Mouse (Mus musculus) common myeloid progenitor, adult 5-6 weeks (primary cell): ENCODE data around the gene Kctd18. TPM values are rescaled to one million over a fixed set of nuclear protein-coding genes. Genes with fewer than 3 reads are reported as not detected.

ENCODE experiments used
- ATAC-seq: replicated peaks from 2 replicates; pipeline ENCODE4 v1.8.0; 2016; ENCODE audit warnings: low read depth, mild to moderate bottlenecking, moderate TSS enrichment, inconsistent platforms; ENCODE audit not compliant: poor library complexity, severe bottlenecking
- total RNA-seq: library from RNA; stranded (forward); fragments of 200-1000, 187-1606 nt; gene quantifications from 2 replicates; pipeline ENCODE4 v1.2.3, GENCODE M21; 2017

Kctd18 gene
- total RNA-seq, 1 experiment from 2014 or later = 16.5 TPM

DNA sequence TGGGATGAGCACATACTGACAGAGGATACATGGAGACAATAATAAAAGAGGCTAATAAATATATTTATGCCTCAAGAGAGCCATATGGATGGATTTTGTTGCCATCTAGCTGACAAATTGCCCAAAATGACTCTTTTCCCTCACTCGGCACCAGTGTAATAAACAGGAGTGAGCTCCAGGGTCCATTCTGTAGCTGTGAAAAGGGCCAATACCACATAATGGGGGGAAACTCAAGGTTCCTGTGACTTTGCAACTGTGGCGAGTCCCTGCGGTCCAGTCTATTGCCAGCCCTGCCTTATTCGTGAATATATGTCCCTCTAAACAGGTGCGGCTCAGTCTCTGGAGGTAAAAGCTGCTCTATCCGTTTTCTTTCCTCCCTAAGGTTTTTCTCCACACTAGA, 107.2 kb downstream of the Kctd18 start:
- no peak for ATAC-seq

DNA sequence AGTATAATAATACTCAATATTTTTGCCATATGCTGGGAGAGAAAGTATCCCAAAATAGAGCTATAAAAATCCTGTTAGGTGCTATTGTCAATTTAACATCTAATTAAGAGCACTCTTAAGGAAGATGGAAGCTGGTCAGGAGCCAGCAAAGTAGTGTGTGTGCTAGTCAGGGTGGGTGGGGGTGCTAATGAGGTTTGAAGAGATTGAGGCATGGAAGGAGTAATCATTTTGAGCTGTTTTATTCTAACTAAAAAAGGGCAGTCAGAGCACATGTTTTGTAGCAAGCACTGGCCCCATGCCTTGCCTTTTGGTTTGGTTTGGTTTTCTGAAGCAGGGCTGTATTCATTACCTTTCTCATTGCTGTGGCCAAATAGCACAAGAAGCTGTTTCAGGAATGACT, 112.4 kb downstream of the Kctd18 start:
- no peak for ATAC-seq

DNA sequence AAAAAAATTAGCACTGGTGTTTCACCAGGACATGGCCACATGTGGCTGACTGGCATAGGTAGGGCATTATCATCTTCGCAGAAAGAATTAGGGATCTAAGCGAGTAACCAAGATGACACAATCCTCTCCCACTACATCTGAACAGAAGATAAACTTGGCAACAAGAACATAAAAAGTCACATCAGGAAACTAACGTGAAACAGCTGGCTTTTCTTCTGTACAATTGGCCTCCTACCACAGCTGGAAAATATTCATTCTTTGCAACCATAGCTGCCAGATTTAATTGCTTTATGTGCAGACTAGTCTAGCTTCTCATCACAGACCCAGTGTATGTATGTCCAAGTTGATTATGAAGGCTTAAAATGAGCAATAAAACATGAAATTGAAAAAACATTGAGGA, 112.8 kb downstream of the Kctd18 start:
- ATAC-seq = no peak

Other genes starting within 250 kb of the Kctd18 start
- gene Spats2l, start 244.8 kb downstream of the Kctd18 start, total RNA-seq = not detected in 2 replicates
- gene Sgo2a, start 23.0 kb downstream of the Kctd18 start, total RNA-seq = 31.2 and 32.4 TPM in 2 replicates
- not detected in 2 replicates for gene Aox1, start 11.0 kb upstream of the Kctd18 start, total RNA-seq
- not detected in 2 replicates for gene Aox3, start 94.2 kb upstream of the Kctd18 start, total RNA-seq
- 0.10 and 0.27 TPM in 2 replicates for gene Aox4, start 191.4 kb upstream of the Kctd18 start, total RNA-seq